In genomic region chr4:129915349-129915988, GRCm38 (mm10) we compare ENCODE assay signal across 32 mouse cellular contexts. TPM values are rescaled to one million over a fixed set of nuclear protein-coding genes. Genes with fewer than 3 reads are reported as not detected.
DNase-seq lines count a peak whose midpoint lies in the region; ATAC-seq and TF ChIP-seq lines count a peak whose summit lies in the region.
"Had no signal": no experiment of that assay in that cellular context is flagged by ENCODE, and none has a peak within 500 bp of the region (broad histone marks: within the 10 kb centered on the region; RNA-seq: fewer than 3 reads in every experiment).

No protein-coding gene starts in this region.

- H3K9ac ChIP-seq in liver, adult 2 months (ENCODE audit: low read depth, low read length) = no peak overlapping the region
- H3K9ac ChIP-seq in liver, embryonic 11.5 days (ENCODE audit: low read depth, low read length) = no peak overlapping the region
- no peak overlapping the region for H3K9ac ChIP-seq in lung, postnatal 0 days (replicated peaks; ENCODE audit: low read depth)
- H3K9ac ChIP-seq in neural tube, embryonic 15.5 days (replicated peaks) = no peak overlapping the region
- H3K9ac ChIP-seq: forebrain, embryonic 13.5 days; intestine, embryonic 15.5 days; stomach, embryonic 15.5 days had no signal

- TF ChIP-seq POLR2A in liver, adult 2 months (IDR thresholded peaks at IDR 0.05; ENCODE audit: extremely low read depth, insufficient read depth, low read length) = no peak

- TF ChIP-seq EP300 in lung, postnatal 0 days (IDR thresholded peaks at IDR 0.05) = no peak

- H3K4me2 ChIP-seq in liver, embryonic 11.5 days = no peak overlapping the region
- no peak overlapping the region for H3K4me2 ChIP-seq in lung, postnatal 0 days (replicated peaks; ENCODE audit: low read depth, low read length)
- H3K4me2 ChIP-seq in neural tube, embryonic 15.5 days = no peak overlapping the region
- H3K4me2 ChIP-seq: forebrain, embryonic 13.5 days; intestine, embryonic 15.5 days; stomach, embryonic 15.5 days had no signal

- peaks cover 32% of the 10 kb centered on the region for H3K4me1 ChIP-seq in liver, adult 2 months (ENCODE audit: control insufficient read depth, insufficient read depth, low read length)
- H3K4me1 ChIP-seq in liver, embryonic 11.5 days (replicated peaks; ENCODE audit: control insufficient read depth, insufficient read depth, low read length) = peaks cover 7% of the 10 kb centered on the region
- H3K4me1 ChIP-seq in lung, postnatal 0 days (ENCODE audit: insufficient read depth, low read depth, low read length) = peaks cover 6% of the 10 kb centered on the region
- H3K4me1 ChIP-seq in brown adipose tissue, adult 24 weeks (ENCODE audit: control insufficient read depth, insufficient read depth, insufficient read length, low read length) = peaks cover 16% of the 10 kb centered on the region
- H3K4me1 ChIP-seq in neural tube, embryonic 15.5 days = peaks cover 11% of the 10 kb centered on the region

- peak overlapping the region; percentile 77 for H3K27ac ChIP-seq in liver, adult 2 months (replicated peaks; ENCODE audit: insufficient read depth, low read depth, low read length)
- no peak overlapping the region for H3K27ac ChIP-seq in liver, embryonic 11.5 days (ENCODE audit: low read depth, low read length)
- H3K27ac ChIP-seq in lung, postnatal 0 days (ENCODE audit: low read length) = 0 out of 2 replicates have a peak overlapping the region, but pooled peaks have one; percentile 23
- 0 out of 2 replicates have a peak overlapping the region, but pooled peaks have one; percentile 18 for H3K27ac ChIP-seq in brown adipose tissue, adult 24 weeks (replicated peaks; ENCODE audit: low read depth, low read length)
- H3K27ac ChIP-seq in neural tube, embryonic 15.5 days (replicated peaks) = 0 out of 2 replicates have a peak overlapping the region, but pooled peaks have one; percentile 30
- H3K27ac ChIP-seq: forebrain, embryonic 13.5 days; hindbrain, embryonic 10.5 days; layer of hippocampus, adult 2 months had no signal

- H3K4me3 ChIP-seq in liver, adult 2 months (ENCODE audit: insufficient read depth, low read depth, low read length) = no peak overlapping the region
- no peak overlapping the region for H3K4me3 ChIP-seq in liver, embryonic 11.5 days (ENCODE audit: low read depth, low read length)
- no peak overlapping the region for H3K4me3 ChIP-seq in lung, postnatal 0 days (ENCODE audit: low read depth, low read length)
- H3K4me3 ChIP-seq in brown adipose tissue, adult 24 weeks (ENCODE audit: insufficient read depth, low read depth, low read length) = no peak overlapping the region
- H3K4me3 ChIP-seq in neural tube, embryonic 15.5 days (replicated peaks) = no peak overlapping the region
- H3K4me3 ChIP-seq: forebrain, embryonic 13.5 days; hindbrain, embryonic 10.5 days; intestine, embryonic 15.5 days; layer of hippocampus, adult 2 months; midbrain, embryonic 10.5 days; myocyte; stomach, embryonic 15.5 days had no signal

- peak; percentile 99 for DNase-seq in liver, adult 2 months (ENCODE audit: extremely low read depth, low read depth, low spot score)
- DNase-seq in liver, embryonic 11.5 days (ENCODE audit: low spot score) = no peak
- DNase-seq in lung, postnatal 0 days (ENCODE audit: low spot score) = no peak
- DNase-seq in lung, postnatal 25 days (ENCODE audit: low spot score) = no peak
- no peak for DNase-seq in testis, postnatal 10 days (ENCODE audit: low spot score)
- DNase-seq: B cell, adult 2 months; cerebellum, adult 8-10 months; cerebellum, postnatal 36 days; gastrocnemius, postnatal 10 days; kidney, adult 2 months; kidney, postnatal 36 days; left cerebral cortex, postnatal 4 days; retina, postnatal 1 day; right cerebral cortex, postnatal 14 days; thymus, postnatal 14 days had no signal

- ATAC-seq in liver, embryonic 11.5 days (replicated peaks; ENCODE audit: low FRiP score) = no peak
- no peak for ATAC-seq in lung, postnatal 0 days
- ATAC-seq in neural tube, embryonic 15.5 days (ENCODE audit: low FRiP score) = no peak
- ATAC-seq: activated CD4-positive, CD25-positive, alpha-beta regulatory T cell, adult 4 months; forebrain, embryonic 13.5 days; intestine, embryonic 15.5 days had no signal

- WGBS in liver, adult 2 months = 19% methylated on average over 7 of the region's 7 CpGs
- 77% methylated on average over 7 of the region's 7 CpGs for WGBS in liver, embryonic 11.5 days
- WGBS in lung, postnatal 0 days = 73% methylated on average over 7 of the region's 7 CpGs
- WGBS in neural tube, embryonic 15.5 days = 92% methylated on average over 7 of the region's 7 CpGs

- no peaks in the 10 kb centered on the region for H3K27me3 ChIP-seq in liver, adult 2 months (ENCODE audit: control insufficient read depth, insufficient read depth, low read length)
- no peaks in the 10 kb centered on the region for H3K27me3 ChIP-seq in liver, embryonic 11.5 days (replicated peaks; ENCODE audit: control insufficient read depth, insufficient read depth, low read length)
- no peaks in the 10 kb centered on the region for H3K27me3 ChIP-seq in lung, postnatal 0 days (replicated peaks; ENCODE audit: insufficient read depth, low read length)
- no peaks in the 10 kb centered on the region for H3K27me3 ChIP-seq in neural tube, embryonic 15.5 days (replicated peaks)
- H3K27me3 ChIP-seq: forebrain, embryonic 13.5 days; intestine, embryonic 15.5 days; stomach, embryonic 15.5 days had no signal

- H3K36me3 ChIP-seq in liver, adult 2 months (ENCODE audit: control insufficient read depth, insufficient read depth, low read length) = no peaks in the 10 kb centered on the region
- no peaks in the 10 kb centered on the region for H3K36me3 ChIP-seq in liver, embryonic 11.5 days (ENCODE audit: control insufficient read depth, insufficient read depth, low read length)
- H3K36me3 ChIP-seq in lung, postnatal 0 days (ENCODE audit: insufficient read depth, low read length) = no peaks in the 10 kb centered on the region
- H3K36me3 ChIP-seq in neural tube, embryonic 15.5 days = no peaks in the 10 kb centered on the region
- H3K36me3 ChIP-seq: hindbrain, embryonic 10.5 days; intestine, embryonic 15.5 days; midbrain, embryonic 10.5 days; stomach, embryonic 15.5 days had no signal

- no peak for TF ChIP-seq CTCF in liver, adult 2 months (IDR thresholded peaks at IDR 0.05; ENCODE audit: low read depth, low read length)
- TF ChIP-seq CTCF in lung, postnatal 0 days (IDR thresholded peaks at IDR 0.05) = no peak

- no peaks in the 10 kb centered on the region for H3K9me3 ChIP-seq in liver, embryonic 11.5 days (ENCODE audit: control insufficient read depth, low read length)
- no peaks in the 10 kb centered on the region for H3K9me3 ChIP-seq in lung, postnatal 0 days (ENCODE audit: low read length)
- H3K9me3 ChIP-seq in neural tube, embryonic 15.5 days (replicated peaks) = no peaks in the 10 kb centered on the region
- H3K9me3 ChIP-seq: forebrain, embryonic 13.5 days; hindbrain, embryonic 10.5 days; intestine, embryonic 15.5 days; midbrain, embryonic 10.5 days; stomach, embryonic 15.5 days had no signal

- H3K79me2 ChIP-seq in liver, adult 2 months (ENCODE audit: control insufficient read depth, insufficient read depth, low read length) = no peaks in the 10 kb centered on the region

RNA-seq across cellular contexts. Expression of gene Spocd1, which starts 13.6 kb away (rescaled TPM):
- not detected in 2 replicates for total RNA-seq in liver, adult 2 months (2014; rRNA removed)
- not detected in 2 replicates for polyA plus RNA-seq in liver, adult 2 months (2012; rRNA removed)
- 0.07 and 0.17 TPM in 2 replicates for polyA plus RNA-seq in liver, embryonic 11.5 days (2014; fragmentation: Nextera tagmentation; extraction: Ambion mirVana)
- not detected in 2 replicates for polyA plus RNA-seq in lung, postnatal 0 days (2015; fragmentation: Nextera tagmentation; extraction: Ambion mirVana)
- not detected in 2 replicates for polyA plus RNA-seq in brown adipose tissue, adult 24 weeks (2012; ENCODE audit: insufficient read depth, insufficient read length, missing spikeins)
- polyA plus RNA-seq in neural tube, embryonic 15.5 days (2015; fragmentation: Nextera tagmentation; extraction: Ambion mirVana) = 0.06 TPM in 1 of 2 replicates, not detected in the other
- total RNA-seq: gastrocnemius, postnatal 10 days; heart, postnatal 14 days; midbrain, postnatal 0 days had no signal
- polyA plus RNA-seq: activated CD4-positive, CD25-positive, alpha-beta regulatory T cell, adult 4 months; embryonic facial prominence, embryonic 11.5 days; forebrain, embryonic 13.5 days; gonadal fat pad, adult 2 months; hindbrain, embryonic 16.5 days; intestine, embryonic 15.5 days; kidney, adult 2 months; midbrain, embryonic 10.5 days; myocyte; neural tube, embryonic 14.5 days; small intestine, adult 2 months had no signal
